Mouse (Mus musculus) forebrain, embryonic 16.5 days (tissue): Measurements from ENCODE around the gene Tgfa. TPM values are rescaled to one million over a fixed set of nuclear protein-coding genes. Genes with fewer than 3 reads are reported as not detected.

Experiments
- ATAC-seq: fragments of 200-750 bp; cut with Nextera tagmentation; 2 replicates; pipeline ENCODE4 v1.8.0; 2017; ENCODE audit warnings: mild to moderate bottlenecking, moderate library complexity
- H3K27ac ChIP-seq: fragments of 300-500 bp; sonication (generic); 2 replicates; pipeline ENCODE4 v1.5.1; 2014; ENCODE audit warnings: low read length, control low read depth
- H3K27me3 ChIP-seq: fragments of 300-500 bp; sonication (generic); replicated peaks from 2 replicates; pipeline ENCODE4 v1.6.1; 2014; ENCODE audit warnings: low read length; ENCODE audit not compliant: control insufficient read depth, insufficient read depth
- H3K36me3 ChIP-seq: fragments of 300-500 bp; sonication (generic); 2 replicates; pipeline ENCODE4 v1.6.1; 2014; ENCODE audit not compliant: control insufficient read depth, insufficient read depth
- H3K4me1 ChIP-seq: fragments of 300-500 bp; sonication (generic); replicated peaks from 2 replicates; pipeline ENCODE4 v1.6.1; 2014; ENCODE audit warnings: low read length; ENCODE audit not compliant: control insufficient read depth, insufficient read depth
- H3K4me2 ChIP-seq: fragments of 300-500 bp; sonication (generic); 2 replicates; pipeline ENCODE4 v1.6.1; 2014; ENCODE audit warnings: mild to moderate bottlenecking, low read length, control low read depth
- H3K4me3 ChIP-seq: fragments of 300-500 bp; sonication (generic); replicated peaks from 2 replicates; pipeline ENCODE4 v1.5.1; 2014; ENCODE audit warnings: mild to moderate bottlenecking, low read length, control low read depth
- H3K9ac ChIP-seq: fragments of 300-500 bp; sonication (generic); replicated peaks from 2 replicates; pipeline ENCODE4 v1.6.1; 2014; ENCODE audit warnings: low read depth, low read length, control low read depth
- H3K9me3 ChIP-seq: fragments of 300-500 bp; sonication (generic); 2 replicates; pipeline ENCODE4 v1.6.1; 2016; ENCODE audit warnings: low read length; ENCODE audit not compliant: control insufficient read depth
- WGBS: fragments of 180-500 bp; shearing (Covaris S2); extraction: QIAGEN DNeasy Blood & Tissue Kit; methylation state at CpG from one replicate; pipeline ENCODE4 v1.1.7; 2014; 5-methylcytosine and 5-hydroxymethylcytosine counted together
- polyA plus RNA-seq: library from polyadenylated mRNA; unstranded; fragments of >200 nt; fragmentation: Nextera tagmentation; extraction: Ambion mirVana; gene quantifications from 2 replicates; pipeline ENCODE4 v1.2.1, GENCODE M21; 2015

The Tgfa gene
- polyA plus RNA-seq, 1 experiment from 2014 or later: 19.7 TPM

DNA sequence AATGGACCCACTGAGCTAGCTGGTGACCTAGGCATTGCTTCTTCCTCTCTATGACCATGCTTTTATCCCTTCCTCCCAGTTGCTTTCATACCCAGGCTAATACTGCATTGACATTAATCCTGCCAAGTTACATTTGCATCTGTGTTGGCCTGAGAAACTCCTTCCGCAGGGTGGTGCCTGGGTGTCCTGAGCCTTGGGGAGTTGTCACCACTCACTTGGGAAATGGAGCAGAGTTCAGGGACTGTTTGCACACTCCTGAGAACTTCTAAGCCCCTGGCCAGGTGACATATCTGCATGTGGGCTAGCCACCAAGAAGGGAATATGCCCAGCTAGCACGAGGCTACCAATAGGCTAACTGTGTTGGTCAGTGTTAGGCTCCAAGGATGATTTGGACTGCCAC lies 23.0 kb downstream of the Tgfa start:
- 87% methylated on average over 2 of the region's 2 CpGs for WGBS
- Histone ChIP-seq H3K9ac (no peak overlapping the region), H3K4me2 (no peak overlapping the region), H3K4me3 (no peak overlapping the region), H3K4me1 (no peaks in the 10 kb centered on the region), H3K9me3 (no peaks in the 10 kb centered on the region), H3K27ac (no peak overlapping the region), H3K27me3 (no peaks in the 10 kb centered on the region), H3K36me3 (no peaks in the 10 kb centered on the region)
- no peak for ATAC-seq

DNA sequence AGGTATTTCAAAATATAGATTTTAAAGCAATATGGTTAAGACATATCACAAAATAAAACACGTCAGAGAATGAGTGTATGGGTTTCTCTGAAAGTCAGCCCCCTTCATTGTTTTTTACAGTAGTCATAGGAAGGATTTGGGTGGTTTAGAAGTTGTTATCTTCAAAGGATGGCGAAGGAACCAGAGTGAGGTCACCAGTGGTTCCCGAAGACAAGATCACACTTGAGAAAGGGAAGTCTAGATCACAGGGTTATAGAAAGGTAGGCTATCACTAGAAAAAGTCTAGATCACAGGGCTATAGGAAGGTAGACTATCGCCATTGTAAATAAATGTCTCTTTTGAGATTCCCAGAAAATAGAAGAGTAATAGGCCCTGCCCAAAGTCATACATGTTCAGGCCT lies 23.7 kb downstream of the Tgfa start:
- H3K4me1 ChIP-seq: no peaks in the 10 kb centered on the region
- 83% methylated on average over 4 of the region's 4 CpGs for WGBS
- no peak overlapping the region for H3K4me2 ChIP-seq
- H3K9me3 ChIP-seq: no peaks in the 10 kb centered on the region
- no peak overlapping the region for H3K9ac ChIP-seq
- no peaks in the 10 kb centered on the region for H3K36me3 ChIP-seq
- no peak overlapping the region for H3K4me3 ChIP-seq
- H3K27me3 ChIP-seq: no peaks in the 10 kb centered on the region
- ATAC-seq: no peak
- H3K27ac ChIP-seq: no peak overlapping the region

DNA sequence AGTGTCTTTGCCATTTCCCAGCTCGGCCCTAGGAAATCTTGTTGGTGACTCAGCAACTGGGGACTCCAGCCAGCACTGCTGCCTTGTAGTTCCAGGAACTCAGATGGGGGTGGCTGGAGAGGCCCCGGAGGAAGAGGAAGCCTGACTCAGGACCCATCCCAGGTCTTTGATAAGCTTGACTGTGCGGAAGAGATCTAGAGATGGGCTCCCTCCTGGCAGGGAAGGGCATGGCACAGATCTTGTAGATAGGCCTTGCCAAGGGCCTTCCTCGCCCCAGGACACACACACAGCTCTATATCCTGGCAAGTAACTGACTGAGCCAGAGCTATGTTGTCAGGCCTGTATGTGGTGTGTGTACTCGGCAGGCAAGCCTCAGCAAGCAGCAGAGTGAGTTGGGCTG lies 24.5 kb downstream of the Tgfa start:
- no peaks in the 10 kb centered on the region for H3K9me3 ChIP-seq
- no peak overlapping the region for H3K9ac ChIP-seq
- no peak for ATAC-seq
- H3K4me3 ChIP-seq: no peak overlapping the region
- H3K4me2 ChIP-seq: no peak overlapping the region
- H3K27me3 ChIP-seq: no peaks in the 10 kb centered on the region
- WGBS: 78% methylated on average over 5 of the region's 5 CpGs
- H3K4me1 ChIP-seq: no peaks in the 10 kb centered on the region
- no peaks in the 10 kb centered on the region for H3K36me3 ChIP-seq
- no peak overlapping the region for H3K27ac ChIP-seq

DNA sequence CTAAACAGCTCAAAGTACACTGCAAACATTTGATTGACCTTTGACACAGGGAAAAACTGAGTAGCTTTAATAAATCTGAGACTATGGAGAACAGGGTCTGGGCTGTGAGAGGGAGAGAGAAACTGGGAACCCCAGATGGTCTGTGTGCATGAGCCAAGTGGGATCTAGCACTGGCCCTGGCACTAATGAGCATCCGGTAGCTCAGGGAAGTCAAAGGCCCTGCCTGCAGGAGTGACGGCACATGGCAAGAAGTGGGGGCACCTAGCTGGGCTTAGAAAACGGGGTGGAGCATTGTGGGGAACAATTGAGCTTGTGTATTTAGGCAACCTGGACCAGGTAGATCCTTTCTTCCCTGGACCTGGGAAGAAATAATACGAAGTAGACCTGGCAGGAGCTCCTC lies 25.1 kb downstream of the Tgfa start:
- WGBS: 54% methylated on average over 4 of the region's 4 CpGs
- no peaks in the 10 kb centered on the region for H3K4me1 ChIP-seq
- ATAC-seq: no peak

DNA sequence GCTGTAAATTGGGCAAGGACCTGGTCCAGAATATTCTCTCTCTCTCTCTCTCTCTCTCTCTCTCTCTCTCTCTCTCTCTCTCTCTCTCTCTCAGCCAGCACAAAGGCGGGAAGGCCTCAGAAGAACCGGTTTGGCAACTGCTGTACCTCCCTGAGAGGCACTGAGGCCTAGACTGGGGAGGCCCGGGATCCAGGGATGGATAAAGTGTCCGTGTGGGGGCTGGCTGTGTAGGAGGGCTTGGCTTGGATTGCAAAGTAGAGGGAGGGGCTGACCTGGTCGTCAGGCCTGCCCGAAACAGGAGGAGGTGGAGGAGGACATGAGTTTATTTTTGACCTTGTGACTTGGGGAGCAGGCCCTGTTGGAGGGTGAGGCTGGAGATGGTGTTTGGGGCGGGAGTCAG lies 27.4 kb downstream of the Tgfa start:
- WGBS: 35% methylated on average over 7 of the region's 7 CpGs
- ATAC-seq: no peak
- Histone ChIP-seq H3K9ac (no peak overlapping the region), H3K27me3 (no peaks in the 10 kb centered on the region), H3K4me3 (no peak overlapping the region), H3K9me3 (no peaks in the 10 kb centered on the region), H3K4me1 (no peaks in the 10 kb centered on the region), H3K27ac (no peak overlapping the region), H3K36me3 (no peaks in the 10 kb centered on the region), H3K4me2 (no peak overlapping the region)

More for the DNA sequence above, 25.1 kb downstream of the Tgfa start:
- H3K27me3 ChIP-seq: no peaks in the 10 kb centered on the region
- no peak overlapping the region for H3K4me3 ChIP-seq
- H3K9me3 ChIP-seq: no peaks in the 10 kb centered on the region
- no peaks in the 10 kb centered on the region for H3K36me3 ChIP-seq
- H3K27ac ChIP-seq: no peak overlapping the region
- H3K9ac ChIP-seq: no peak overlapping the region
- no peak overlapping the region for H3K4me2 ChIP-seq

DNA sequence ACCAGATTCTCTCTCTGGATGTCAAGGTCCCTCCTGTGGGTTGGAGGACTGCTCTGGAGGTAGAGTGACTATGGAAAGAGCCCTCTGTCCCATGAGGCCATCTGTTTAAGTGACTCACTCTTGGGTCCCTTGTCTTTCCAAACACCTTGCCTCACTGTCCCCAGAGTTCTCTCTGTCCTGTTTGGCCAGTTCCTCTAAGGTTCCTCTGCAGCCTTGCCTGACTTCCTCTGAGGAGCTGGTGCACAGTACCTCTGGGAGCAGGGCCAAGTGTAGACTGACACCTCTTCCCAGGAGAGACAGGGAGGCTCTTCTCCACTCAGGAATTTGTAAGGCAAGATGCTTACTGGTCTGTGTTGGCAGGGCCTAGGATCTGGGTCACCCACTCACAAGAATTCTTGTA lies 30.6 kb downstream of the Tgfa start:
- Histone ChIP-seq H3K4me2 (no peak overlapping the region), H3K9ac (no peak overlapping the region), H3K36me3 (no peaks in the 10 kb centered on the region), H3K4me3 (no peak overlapping the region), H3K27me3 (no peaks in the 10 kb centered on the region), H3K4me1 (peaks cover 5% of the 10 kb centered on the region; the same call in 1 of the 2 replicates), H3K9me3 (no peaks in the 10 kb centered on the region), H3K27ac (no peak overlapping the region)
- ATAC-seq: no peak

DNA sequence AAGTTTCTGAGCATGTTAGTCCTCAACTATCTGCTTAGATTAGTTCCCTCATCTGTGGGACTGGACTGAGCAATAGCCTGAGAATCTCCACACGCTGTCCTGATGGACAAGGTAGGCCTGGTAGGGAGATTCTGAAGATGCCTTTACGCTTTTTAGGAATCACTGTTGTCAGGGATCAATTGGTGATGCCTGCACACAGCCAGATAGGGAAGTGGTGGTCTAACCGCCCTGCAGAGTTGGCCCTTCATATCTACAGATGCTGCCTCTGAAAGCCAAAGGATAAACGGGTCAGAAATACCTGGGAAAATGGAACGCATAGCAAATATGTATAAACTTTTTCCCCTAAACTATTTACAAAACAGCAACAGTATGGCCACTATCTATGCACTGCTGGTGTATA lies 37.3 kb downstream of the Tgfa start:
- H3K4me3 ChIP-seq: no peak overlapping the region
- no peak for ATAC-seq
- 93% methylated on average over 5 of the region's 5 CpGs for WGBS
- H3K4me1 ChIP-seq: peaks cover 11% of the 10 kb centered on the region; the same call in 1 of the 2 replicates
- no peak overlapping the region for H3K9ac ChIP-seq
- H3K27me3 ChIP-seq: no peaks in the 10 kb centered on the region
- H3K36me3 ChIP-seq: no peaks in the 10 kb centered on the region
- H3K9me3 ChIP-seq: no peaks in the 10 kb centered on the region
- H3K27ac ChIP-seq: no peak overlapping the region
- no peak overlapping the region for H3K4me2 ChIP-seq

DNA sequence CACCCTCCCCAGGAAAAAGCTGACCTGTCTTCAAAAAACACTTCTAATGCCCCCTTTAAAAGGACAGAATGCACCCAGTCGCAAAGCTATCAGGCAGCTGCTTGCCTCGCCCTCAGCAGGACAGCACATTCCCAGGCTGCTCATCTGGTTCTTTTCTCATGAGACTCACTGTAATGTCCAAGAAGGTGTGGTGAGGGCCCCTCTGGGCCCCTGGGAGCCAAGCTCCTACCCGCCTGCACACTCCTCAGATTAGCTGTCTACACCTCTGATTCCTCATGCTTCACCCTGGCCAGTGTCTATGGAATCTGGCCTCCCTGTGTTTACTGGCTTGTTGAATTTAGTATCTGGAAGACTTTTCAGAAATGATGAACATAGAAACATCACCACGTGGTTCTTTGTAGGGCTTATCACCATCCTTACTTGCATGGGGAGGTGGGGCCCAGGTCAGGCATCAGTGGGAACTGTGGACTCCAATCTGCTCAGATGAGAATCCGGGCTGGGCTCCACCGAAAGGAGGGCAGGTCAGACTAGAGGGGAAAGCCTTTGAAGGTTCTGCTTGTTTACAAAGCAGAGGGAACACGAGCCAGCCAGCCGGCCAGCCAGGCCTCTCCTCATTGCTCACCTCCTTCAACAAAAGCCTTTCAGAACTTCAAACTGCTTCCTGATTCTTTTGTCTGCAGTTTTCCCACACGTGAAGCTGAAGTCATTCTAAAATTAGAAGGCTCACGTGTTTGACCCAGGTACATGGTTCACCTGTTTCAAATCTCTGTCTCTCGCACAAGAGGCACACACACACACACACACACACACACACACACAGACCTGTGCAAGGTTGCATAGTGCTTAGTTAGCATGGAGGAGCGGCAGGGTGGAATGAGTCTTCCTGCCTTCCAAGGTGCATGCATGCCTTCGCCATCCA lies 38.7 kb downstream of the Tgfa start:
- Histone ChIP-seq H3K4me2 (no peak overlapping the region), H3K27me3 (no peaks in the 10 kb centered on the region), H3K4me3 (no peak overlapping the region), H3K9ac (no peak overlapping the region), H3K9me3 (no peaks in the 10 kb centered on the region), H3K27ac (no peak overlapping the region), H3K36me3 (no peaks in the 10 kb centered on the region), H3K4me1 (peaks cover 11% of the 10 kb centered on the region; the same call in 1 of the 2 replicates)
- no peak for ATAC-seq
- 41% methylated on average over 13 of the region's 13 CpGs for WGBS

DNA sequence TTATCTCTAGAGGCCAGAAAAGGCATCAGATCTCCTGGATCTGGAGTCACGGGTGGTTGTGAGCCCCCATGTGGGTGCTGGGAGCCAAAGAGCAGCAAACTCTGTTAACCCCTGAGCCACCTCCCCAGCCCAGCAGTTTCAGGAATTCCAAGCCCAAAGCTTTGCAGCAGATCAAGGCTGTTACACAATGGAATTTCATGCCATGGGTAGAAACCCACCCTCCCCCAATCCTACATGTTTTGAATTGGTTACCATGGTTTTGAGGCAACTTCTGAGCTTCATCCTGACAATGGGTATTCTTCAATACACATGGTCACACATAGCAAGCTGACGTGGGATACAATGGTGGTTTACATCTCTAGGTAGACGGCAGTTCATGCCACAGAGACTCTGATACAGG lies 49.8 kb downstream of the Tgfa start:
- no peak overlapping the region for H3K4me2 ChIP-seq
- H3K27ac ChIP-seq: no peak overlapping the region
- H3K4me3 ChIP-seq: no peak overlapping the region
- no peaks in the 10 kb centered on the region for H3K9me3 ChIP-seq
- no peaks in the 10 kb centered on the region for H3K36me3 ChIP-seq
- peaks cover 16% of the 10 kb centered on the region for H3K4me1 ChIP-seq
- no peaks in the 10 kb centered on the region for H3K27me3 ChIP-seq
- 30% methylated on average over 3 of the region's 3 CpGs for WGBS
- no peak for ATAC-seq
- H3K9ac ChIP-seq: no peak overlapping the region
